Mouse (Mus musculus): ENCODE data around the gene Gm525. TPM values are rescaled to one million over a fixed set of nuclear protein-coding genes. Genes with fewer than 3 reads are reported as not detected.

Gm525 gene
- not detected for total RNA-seq (2023)

DNA sequence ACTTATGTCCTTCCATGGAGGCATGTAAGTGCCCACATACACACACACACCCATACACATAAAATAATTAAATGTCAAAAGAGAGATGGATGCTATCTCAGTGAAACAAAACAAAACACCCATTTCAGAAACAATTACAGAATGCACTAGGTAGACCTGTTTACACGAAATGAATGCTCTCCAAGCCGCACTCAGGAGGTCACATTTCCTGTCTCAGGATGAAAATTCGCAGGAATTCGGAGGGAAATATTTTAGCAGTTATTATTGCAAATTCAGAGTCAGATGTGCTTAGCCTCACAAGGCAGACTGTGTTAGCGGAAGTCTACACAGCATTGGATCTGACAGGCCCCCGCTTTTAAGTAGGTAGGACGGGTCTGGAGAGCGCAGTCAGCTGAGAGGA lies at the start of gene Gm525:
Gene Gm525, plus strand, starts transcription at position 301 of the 400 bp plus-strand sequence.

DNA sequence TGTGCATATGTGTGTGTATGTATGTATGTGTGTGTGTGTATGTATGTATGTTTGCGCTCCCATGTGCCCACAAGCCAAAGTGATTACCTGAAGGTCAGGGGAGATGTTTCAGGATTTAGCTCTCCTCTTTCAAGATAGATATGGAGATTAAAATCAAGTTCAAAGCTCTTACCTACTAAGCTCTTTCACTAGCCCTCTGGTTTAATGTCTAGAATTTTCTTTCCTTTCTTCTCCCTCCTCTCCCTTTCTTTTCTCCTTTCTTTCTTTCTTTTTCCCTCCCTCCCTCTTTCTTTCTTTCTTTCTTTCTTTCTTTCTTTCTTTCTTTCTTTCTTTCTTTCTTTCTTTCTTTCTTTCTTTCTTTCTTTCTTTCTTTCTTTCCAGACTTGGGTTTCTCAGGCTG lies 6.9 kb upstream of the Gm525 start, which contains the start of gene Dgke:
Gene Dgke, minus strand, starts transcription at position 101 of the 400 bp plus-strand sequence.

Other genes with a start within 250 kb of the Gm525 start
- gene Akap1, start 209.3 kb upstream of the Gm525 start, total RNA-seq (2023) = 1 to 10 TPM in 1 of 2 experiments, under 1 TPM in 1; 0.81 to 1.2 TPM
- 10 to 100 TPM; 67.2 to 78.9 TPM for gene Scpep1, start 118.4 kb upstream of the Gm525 start, total RNA-seq (2023)
- not detected for gene Elobl, start 106.9 kb upstream of the Gm525 start, total RNA-seq (2023)
- gene Coil, start 103.6 kb upstream of the Gm525 start, total RNA-seq (2023) = 10 to 100 TPM; 13.4 to 15.0 TPM
- gene Trim25, start 74.5 kb upstream of the Gm525 start, total RNA-seq (2023) = 100 to 1,000 TPM; 131 to 161 TPM
- 10 to 100 TPM; 12.7 to 16.4 TPM for gene Dgke, start 7.0 kb upstream of the Gm525 start, total RNA-seq (2023)
- gene Nog, start 228.5 kb downstream of the Gm525 start, total RNA-seq (2023) = not detected